Mouse (Mus musculus) liver, adult 2 months (tissue): Measurements from ENCODE around the gene Nfia. TPM values are rescaled to one million over a fixed set of nuclear protein-coding genes. Genes with fewer than 3 reads are reported as not detected.
A peak's percentile ranks its signal among the peaks of the same experiment; 100 is the strongest.

ENCODE experiments used
- DNase-seq: peaks from one replicate; pipeline ENCODE4 v3.0.0-alpha.2; 2011; ENCODE audit warnings: low read depth, low spot score; ENCODE audit errors: extremely low read depth
- H3K27ac ChIP-seq: fragments of 200-500 bp; replicated peaks from 2 replicates; pipeline ENCODE4 v1.5.1; 2012; ENCODE audit warnings: low read depth, mild to moderate bottlenecking, control low read depth, inconsistent platforms, low read length; ENCODE audit not compliant: insufficient read depth
- H3K27me3 ChIP-seq: fragments of 200-500 bp; 2 replicates; pipeline ENCODE4 v1.6.1; 2012; ENCODE audit warnings: mild to moderate bottlenecking, moderate library complexity, low read length, inconsistent platforms; ENCODE audit not compliant: control insufficient read depth, insufficient read depth
- H3K36me3 ChIP-seq: fragments of 200-500 bp; 2 replicates; pipeline ENCODE4 v1.6.1; 2012; ENCODE audit warnings: low read length, inconsistent platforms; ENCODE audit not compliant: control insufficient read depth, insufficient read depth
- H3K4me1 ChIP-seq: fragments of 200-500 bp; 2 replicates; pipeline ENCODE4 v1.6.1; 2011; ENCODE audit warnings: low read length; ENCODE audit not compliant: control insufficient read depth, insufficient read depth
- H3K4me3 ChIP-seq: fragments of 200-500 bp; 2 replicates; pipeline ENCODE4 v1.5.1; 2011; ENCODE audit warnings: low read depth, mild to moderate bottlenecking, control low read depth, low read length, moderate library complexity; ENCODE audit not compliant: insufficient read depth
- H3K79me2 ChIP-seq: fragments of 200-500 bp; 2 replicates; pipeline ENCODE4 v1.6.1; 2012; ENCODE audit warnings: inconsistent platforms, mild to moderate bottlenecking, low read length, moderate library complexity; ENCODE audit not compliant: control insufficient read depth, insufficient read depth
- H3K9ac ChIP-seq: fragments of 200-500 bp; 2 replicates; pipeline ENCODE4 v1.6.1; 2012; ENCODE audit warnings: low read depth, mild to moderate bottlenecking, control low read depth, inconsistent platforms, low read length
- CTCF ChIP-seq: fragments of 200-500 bp; IDR thresholded peaks from 2 replicates; pipeline ENCODE4 v1.5.1; 2011; ENCODE audit warnings: low read depth, low read length, control low read depth
- POLR2A ChIP-seq: fragments of 200-500 bp; IDR thresholded peaks from 2 replicates; pipeline ENCODE4 v1.6.1; 2011; ENCODE audit warnings: low read length, control low read depth; ENCODE audit not compliant: insufficient read depth; ENCODE audit errors: extremely low read depth
- WGBS: fragments of 180-500 bp; shearing (Covaris S2); methylation state at CpG from one replicate; pipeline ENCODE4 v1.1.7; 2018; 5-methylcytosine and 5-hydroxymethylcytosine counted together
- polyA plus RNA-seq: library from polyadenylated mRNA; depleted of rRNA; stranded (reverse); fragments of >200 nt; gene quantifications from 2 replicates; pipeline ENCODE4 v1.2.3, GENCODE M21; 2012
- total RNA-seq: library from RNA; depleted of rRNA; stranded (reverse); fragments of >200 nt; gene quantifications from 2 replicates; pipeline ENCODE4 v1.2.3, GENCODE M21; 2014

Gene Nfia
- total and polyA plus RNA-seq, 2 experiments: 12.5 to 32.2 TPM

DNA sequence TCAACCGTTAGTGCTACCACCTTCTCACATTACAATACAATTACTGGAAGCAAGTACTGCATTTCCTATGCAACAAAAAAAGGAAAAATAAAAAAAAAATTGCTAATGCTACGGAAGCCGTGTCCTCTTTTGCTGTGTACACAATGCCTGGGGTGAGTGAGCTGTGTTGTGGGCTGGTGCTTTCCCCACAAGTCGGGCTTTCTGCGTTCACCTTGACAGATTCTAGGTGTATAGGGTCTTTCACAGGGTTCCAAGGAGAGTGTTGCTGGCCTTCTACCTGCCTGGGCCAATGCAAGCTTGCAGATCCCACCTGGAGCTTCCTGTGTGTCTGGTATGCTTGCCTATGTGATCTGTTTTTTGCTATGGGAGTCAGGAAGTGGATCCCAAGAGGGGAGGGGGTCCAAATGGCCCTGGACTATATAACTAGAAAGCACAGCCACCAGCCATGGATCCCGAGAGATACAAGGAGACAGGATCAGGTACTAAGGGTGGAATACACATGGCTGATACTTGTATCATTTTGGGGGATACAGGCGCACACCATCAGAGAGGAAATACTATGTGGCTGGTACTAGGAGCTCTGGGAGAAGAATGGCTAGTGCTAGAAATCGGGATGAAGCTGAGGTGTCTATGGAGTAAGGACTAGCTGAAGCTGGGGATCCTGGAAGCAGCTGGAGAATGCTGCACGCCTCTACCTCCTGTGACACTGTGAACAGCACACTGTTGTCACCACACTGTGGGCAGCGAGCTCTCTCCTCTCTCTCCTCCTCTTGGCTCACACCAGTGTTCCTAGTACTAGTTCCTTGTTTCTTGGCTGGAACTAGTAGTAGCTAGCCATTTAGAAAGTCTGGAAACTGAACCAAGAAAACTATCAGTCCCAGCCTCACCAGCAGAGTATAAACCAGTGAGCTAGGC lies 346.5 kb downstream of the Nfia start:
- Histone ChIP-seq H3K4me1 (no peaks in the 10 kb centered on the region; the same call in 1 of the 2 replicates), H3K4me3 (no peak overlapping the region), H3K9ac (no peak overlapping the region), H3K36me3 (peaks cover 3% of the 10 kb centered on the region), H3K27me3 (no peaks in the 10 kb centered on the region), H3K27ac (no peak overlapping the region), H3K79me2 (no peaks in the 10 kb centered on the region)
- DNase-seq: no peak
- WGBS: 89% methylated on average over 10 of the region's 10 CpGs
- TF ChIP-seq POLR2A (no peak), CTCF (no peak)

GRCm38 (mm10) chr4:98119949-98120531 lies 347.5 kb downstream of the Nfia start:
- no peaks in the 10 kb centered on the region for H3K79me2 ChIP-seq
- peaks cover 2% of the 10 kb centered on the region for H3K36me3 ChIP-seq
- whole genome bisulfite sequencing: 83% methylated on average over 3 of the region's 3 CpGs
- TF ChIP-seq CTCF: no peak
- no peak for TF ChIP-seq POLR2A
- DNase-seq: no peak
- no peak overlapping the region for H3K27ac ChIP-seq
- no peak overlapping the region for H3K4me3 ChIP-seq
- H3K4me1 ChIP-seq: no peaks in the 10 kb centered on the region; the same call in 1 of the 2 replicates
- no peaks in the 10 kb centered on the region for H3K27me3 ChIP-seq
- no peak overlapping the region for H3K9ac ChIP-seq

DNA sequence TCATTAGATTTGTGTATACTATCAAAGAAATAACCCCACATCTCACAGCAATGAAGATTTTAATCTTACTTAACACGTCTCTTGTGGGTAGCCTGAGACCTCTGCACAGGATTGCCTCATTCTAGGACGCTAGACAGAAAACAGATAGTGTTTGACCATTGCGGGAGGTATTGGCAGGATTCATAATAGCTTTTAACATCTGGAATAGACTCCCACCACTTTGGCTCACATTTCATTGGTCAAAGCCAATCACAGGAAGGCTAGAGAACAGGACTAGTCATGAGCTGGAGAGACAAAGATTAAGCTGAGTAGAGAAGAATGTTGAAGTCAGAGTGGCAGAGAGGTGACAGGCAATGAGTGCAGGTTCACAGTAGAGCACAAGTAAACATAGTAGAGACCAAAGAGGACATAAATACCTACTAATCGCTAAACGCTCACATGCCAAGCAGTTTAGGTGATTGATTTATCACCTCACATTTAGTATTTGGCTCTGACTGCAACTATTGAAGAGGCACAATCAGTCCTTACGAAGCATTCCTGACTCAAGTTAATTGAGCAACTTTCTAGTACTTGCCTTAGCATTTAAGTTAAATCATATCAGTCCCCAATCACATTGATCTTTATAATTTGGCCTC lies 348.3 kb downstream of the Nfia start:
- Histone ChIP-seq H3K79me2 (no peaks in the 10 kb centered on the region), H3K4me3 (no peak overlapping the region), H3K4me1 (no peaks in the 10 kb centered on the region; the same call in 1 of the 2 replicates), H3K27ac (no peak overlapping the region), H3K27me3 (no peaks in the 10 kb centered on the region), H3K9ac (no peak overlapping the region), H3K36me3 (peaks cover 2% of the 10 kb centered on the region)
- 50% methylated on average over 6 of the region's 6 CpGs for WGBS
- TF ChIP-seq POLR2A: no peak
- TF ChIP-seq CTCF: no peak
- peak; percentile 28 for DNase-seq

- Histone ChIP-seq H3K4me1 (no peaks in the 10 kb centered on the region), H3K9ac (no peak overlapping the region), H3K4me3 (no peak overlapping the region), H3K27ac (no peak overlapping the region), H3K79me2 (no peaks in the 10 kb centered on the region), H3K27me3 (no peaks in the 10 kb centered on the region), H3K36me3 (no peaks in the 10 kb centered on the region)
- no peak for DNase-seq
- 81% methylated on average over 11 of the region's 11 CpGs for WGBS
- TF ChIP-seq POLR2A: no peak
- no peak for TF ChIP-seq CTCF
These were observed 353.6 kb downstream of the Nfia start for GRCm38 (mm10) chr4:98126003-98126677.

- Histone ChIP-seq H3K79me2 (no peaks in the 10 kb centered on the region), H3K4me3 (no peak overlapping the region), H3K27ac (no peak overlapping the region), H3K9ac (no peak overlapping the region), H3K27me3 (no peaks in the 10 kb centered on the region), H3K4me1 (no peaks in the 10 kb centered on the region), H3K36me3 (no peaks in the 10 kb centered on the region)
- no peak for DNase-seq
- TF ChIP-seq POLR2A (no peak), CTCF (no peak)
- 34% methylated on average over 2 of the region's 2 CpGs for WGBS
These were observed 358.3 kb downstream of the Nfia start for GRCm38 (mm10) chr4:98130798-98131197.
